Mouse (Mus musculus) cerebellum, adult 2 months (tissue): Measurements from ENCODE around the gene Slc6a1. TPM values are rescaled to one million over a fixed set of nuclear protein-coding genes. Genes with fewer than 3 reads are reported as not detected.
"Not testable (repeated sequence)": the region's sequence is repeated elsewhere in the genome, so short reads cannot be mapped to it uniquely, and the experiment has no call there.

Experiments
- DNase-seq, 2 experiments: peaks; one replicate each; pipeline ENCODE4 v3.0.0; 2021
- H3K27ac ChIP-seq: fragments of 200-500 bp; 2 replicates; pipeline ENCODE4 v1.5.1; 2012; ENCODE audit warnings: low read length, control low read depth, inconsistent platforms; ENCODE audit not compliant: insufficient read depth
- H3K27me3 ChIP-seq: fragments of 200-500 bp; 2 replicates; pipeline ENCODE4 v1.6.1; 2012; ENCODE audit warnings: inconsistent platforms, mild to moderate bottlenecking, low read length, moderate library complexity; ENCODE audit not compliant: control insufficient read depth, insufficient read depth
- H3K4me1 ChIP-seq: fragments of 200-500 bp; 2 replicates; pipeline ENCODE4 v1.6.1; 2011; ENCODE audit warnings: low read length; ENCODE audit not compliant: control insufficient read depth, insufficient read depth
- H3K4me3 ChIP-seq: fragments of 200-500 bp; replicated peaks from 2 replicates; pipeline ENCODE3; 2011; ENCODE audit warnings: mild to moderate bottlenecking, low read depth, low read length, control low read depth; ENCODE audit not compliant: insufficient read depth
- CTCF ChIP-seq: fragments of 200-500 bp; IDR thresholded peaks from 2 replicates; pipeline ENCODE4 v1.5.1; 2011; ENCODE audit warnings: low read depth, mild to moderate bottlenecking, control low read depth, low read length, moderate library complexity, borderline replicate concordance; ENCODE audit not compliant: insufficient read depth
- POLR2A ChIP-seq: fragments of 200-500 bp; IDR thresholded peaks from 2 replicates; pipeline ENCODE4 v1.6.1; 2011; ENCODE audit warnings: low read length, control low read depth, borderline replicate concordance; ENCODE audit not compliant: insufficient read depth
- WGBS: fragments of 180-500 bp; shearing (Covaris S2); methylation state at CpG from one replicate; pipeline ENCODE4 v1.1.7; 2018; 5-methylcytosine and 5-hydroxymethylcytosine counted together
- polyA plus RNA-seq: library from polyadenylated mRNA; depleted of rRNA; stranded (reverse); fragments of >200 nt; gene quantifications from 2 replicates; pipeline ENCODE4 v1.2.3, GENCODE M21; 2012

Slc6a1 gene
- polyA plus RNA-seq, 1 experiment: 483 TPM

DNA sequence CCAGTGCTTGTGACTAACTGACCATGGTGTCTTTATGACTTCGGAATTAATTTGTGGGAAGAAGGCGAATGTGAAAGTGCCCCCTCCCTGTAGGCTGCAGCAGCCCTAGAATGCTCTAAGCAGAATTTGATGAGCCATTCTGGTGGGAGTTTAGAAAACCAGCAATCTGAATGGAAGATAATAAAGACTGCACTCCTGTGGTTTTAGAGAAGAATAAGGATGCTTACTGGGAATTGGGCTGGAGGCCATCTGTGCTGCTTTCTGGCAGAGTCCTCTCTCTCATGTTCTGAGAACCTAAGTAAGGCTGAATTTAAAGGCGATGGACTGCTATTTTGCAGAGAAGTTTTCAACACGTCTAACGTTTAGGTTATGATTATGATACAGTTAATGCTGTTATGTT lies 42.4 kb downstream of the Slc6a1 start:
- Histone ChIP-seq H3K4me3 (no peak overlapping the region), H3K4me1 (no peaks in the 10 kb centered on the region), H3K27me3 (no peaks in the 10 kb centered on the region), H3K27ac (no peak overlapping the region)
- TF ChIP-seq CTCF (no peak), POLR2A (no peak)
- 76% methylated on average over 5 of the region's 5 CpGs for WGBS
- DNase-seq: no peak

DNA sequence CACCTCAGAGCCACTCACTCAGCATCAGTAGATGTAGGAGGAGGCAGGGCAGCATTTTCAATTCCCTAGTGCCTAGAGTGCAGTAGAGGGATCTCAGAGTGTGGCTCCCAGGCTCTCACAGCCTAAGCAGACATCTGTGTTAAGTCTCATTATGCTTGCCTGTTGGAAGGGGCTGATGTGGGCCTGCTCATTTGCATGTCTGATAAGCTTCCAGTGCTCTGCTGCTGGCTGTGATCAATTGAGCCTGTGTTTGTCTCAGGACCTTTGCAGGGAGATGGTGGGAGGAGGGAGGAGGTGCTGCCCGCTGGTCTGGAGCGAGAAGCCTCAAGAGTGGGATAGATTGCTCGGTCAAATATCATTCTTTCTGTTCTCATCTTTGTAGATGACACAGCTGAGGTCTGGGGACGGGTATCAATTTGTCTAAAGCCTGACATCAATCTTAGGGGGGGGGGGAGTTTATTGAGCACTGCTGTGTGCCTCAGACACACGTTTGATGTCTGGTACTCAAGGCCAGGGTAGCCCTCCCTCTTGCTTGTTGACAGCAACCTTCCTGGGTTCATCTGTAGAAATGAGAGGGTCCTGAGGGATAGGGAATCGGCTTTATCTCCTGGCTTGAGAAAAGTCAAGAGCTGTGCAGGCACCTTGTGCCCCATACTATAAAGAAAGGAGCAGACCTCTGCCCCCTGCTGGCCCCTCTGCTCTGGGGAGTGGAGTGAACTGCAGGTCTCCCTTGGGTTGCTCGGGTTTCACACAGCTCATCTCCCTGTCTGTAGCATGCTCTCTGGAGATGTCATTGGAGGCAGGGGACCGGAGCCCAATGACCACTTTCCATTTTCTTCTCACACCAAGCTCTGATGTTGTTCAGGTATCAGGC lies 47.4 kb downstream of the Slc6a1 start:
- 69% methylated on average over 8 of the region's 8 CpGs for WGBS
- DNase-seq: no peak
- Histone ChIP-seq H3K27me3 (no peaks in the 10 kb centered on the region), H3K27ac (no peak overlapping the region), H3K4me3 (no peak overlapping the region), H3K4me1 (peaks cover 4% of the 10 kb centered on the region; the same call in 1 of the 2 replicates)
- TF ChIP-seq CTCF (no peak), POLR2A (no peak)

DNA sequence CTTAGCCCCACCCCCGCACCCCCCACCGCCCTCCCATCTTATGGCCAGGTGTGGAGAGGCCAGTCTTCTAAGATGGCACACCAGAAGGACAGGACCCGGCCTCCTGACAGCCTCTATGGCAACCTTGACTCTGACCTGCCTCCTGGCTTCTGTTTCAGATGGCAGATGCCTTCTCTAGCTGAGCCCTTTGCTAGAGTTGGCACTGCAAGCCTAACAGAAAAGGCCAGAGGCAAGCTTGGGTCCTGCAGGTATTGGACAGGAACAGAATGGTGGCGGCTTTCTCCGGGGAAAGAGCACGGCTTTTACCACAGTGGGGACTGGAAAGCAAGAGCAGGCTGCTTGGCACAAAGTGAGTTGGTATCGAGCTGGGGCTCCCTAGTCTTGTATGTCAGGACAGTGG lies 49.5 kb downstream of the Slc6a1 start:
- 29% methylated on average over 7 of the region's 7 CpGs for WGBS
- H3K4me3 ChIP-seq: no peak overlapping the region
- H3K4me1 ChIP-seq: peaks cover 4% of the 10 kb centered on the region; the same call in 1 of the 2 replicates
- no peak for TF ChIP-seq POLR2A
- no peak for TF ChIP-seq CTCF
- peak in 1 of 2 experiments; percentile 14 for DNase-seq
- no peaks in the 10 kb centered on the region for H3K27me3 ChIP-seq
- H3K27ac ChIP-seq: no peak overlapping the region

DNA sequence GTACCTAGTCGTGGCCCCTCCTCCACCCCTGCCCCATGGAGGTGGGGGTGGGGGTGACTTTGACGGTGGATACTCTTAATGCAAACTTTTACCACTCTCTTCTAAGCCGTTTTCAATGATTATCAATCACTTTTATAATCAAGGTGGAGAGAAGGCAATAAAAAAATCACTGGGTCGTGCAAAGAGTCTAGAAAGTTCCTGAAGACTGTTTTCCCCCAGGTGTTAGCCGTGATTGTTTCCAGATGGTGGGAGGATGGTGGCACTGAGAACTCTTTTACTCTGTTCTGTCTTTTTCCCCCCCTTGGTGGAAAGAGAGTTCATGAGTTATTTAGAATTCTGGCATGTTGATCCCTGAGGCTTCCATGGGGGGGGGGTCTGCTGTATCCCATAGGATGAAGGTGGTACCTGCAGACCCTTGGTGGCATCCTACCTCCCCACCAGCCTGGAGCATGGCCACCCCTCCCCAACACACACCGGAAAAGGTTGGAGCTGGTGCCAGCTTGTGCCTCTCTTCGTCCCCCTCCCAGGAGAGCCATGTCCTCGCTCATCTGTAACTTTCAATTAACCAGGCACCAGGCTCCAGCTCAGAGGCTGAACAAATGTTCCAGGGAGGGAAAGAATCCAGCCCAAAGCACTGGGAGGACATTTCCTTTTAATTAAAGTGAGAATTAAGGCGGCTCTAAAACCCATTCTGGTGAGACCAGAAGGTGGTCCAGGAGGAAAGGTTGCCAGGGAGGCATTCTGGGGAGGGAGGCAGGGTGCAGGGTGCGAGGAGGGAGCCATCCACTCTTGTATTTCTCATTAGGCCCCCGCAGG lies 53.9 kb downstream of the Slc6a1 start:
- no peak for TF ChIP-seq CTCF
- H3K27me3 ChIP-seq: no peaks in the 10 kb centered on the region
- DNase-seq: no peak
- WGBS: 54% methylated on average over 11 of the region's 11 CpGs
- no peak overlapping the region for H3K4me3 ChIP-seq
- no peak overlapping the region for H3K27ac ChIP-seq
- peaks cover 4% of the 10 kb centered on the region; the same call in 1 of the 2 replicates for H3K4me1 ChIP-seq

DNA sequence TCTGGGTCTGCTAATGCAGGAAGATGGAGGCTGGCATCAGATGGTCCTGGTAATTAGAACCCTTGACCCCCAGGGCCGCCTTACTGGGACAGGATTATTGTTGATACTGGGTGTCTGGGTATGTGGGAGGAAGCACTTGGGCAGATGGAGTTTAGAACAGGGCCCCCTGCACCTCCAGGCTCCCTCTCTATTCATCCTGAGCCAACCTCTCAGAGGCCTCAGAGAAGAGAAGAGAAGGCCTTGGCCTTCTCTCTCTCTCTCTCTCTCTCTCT lies 54.4 kb downstream of the Slc6a1 start:
- 53% methylated on average over 1 of the region's 1 CpGs for WGBS
- Histone ChIP-seq H3K27ac (no peak overlapping the region), H3K4me1 (peaks cover 4% of the 10 kb centered on the region; the same call in 1 of the 2 replicates), H3K4me3 (no peak overlapping the region), H3K27me3 (no peaks in the 10 kb centered on the region)
- no peak for TF ChIP-seq CTCF
- no peak for TF ChIP-seq POLR2A
- no peak for DNase-seq

DNA sequence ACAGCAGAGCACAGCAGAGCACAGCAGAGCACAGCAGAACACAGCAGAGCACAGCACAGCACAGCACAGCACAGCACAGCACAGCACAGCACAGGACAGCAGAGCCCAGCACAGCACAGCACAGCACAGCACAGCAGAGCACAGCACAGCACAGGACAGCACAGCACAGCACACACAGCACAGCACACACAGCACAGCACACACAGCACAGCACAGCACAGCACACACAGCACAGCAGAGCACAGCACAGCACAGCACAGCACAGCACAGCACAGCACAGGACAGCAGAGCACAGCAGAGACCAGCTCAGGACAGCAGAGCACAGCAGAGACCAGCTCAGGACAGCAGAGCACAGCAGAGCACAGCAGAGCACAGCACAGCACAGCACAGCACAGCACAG lies 58.9 kb downstream of the Slc6a1 start:
- not testable (repeated sequence) for H3K4me3 ChIP-seq, H3K27me3 ChIP-seq, DNase-seq, H3K4me1 ChIP-seq, H3K27ac ChIP-seq

DNA sequence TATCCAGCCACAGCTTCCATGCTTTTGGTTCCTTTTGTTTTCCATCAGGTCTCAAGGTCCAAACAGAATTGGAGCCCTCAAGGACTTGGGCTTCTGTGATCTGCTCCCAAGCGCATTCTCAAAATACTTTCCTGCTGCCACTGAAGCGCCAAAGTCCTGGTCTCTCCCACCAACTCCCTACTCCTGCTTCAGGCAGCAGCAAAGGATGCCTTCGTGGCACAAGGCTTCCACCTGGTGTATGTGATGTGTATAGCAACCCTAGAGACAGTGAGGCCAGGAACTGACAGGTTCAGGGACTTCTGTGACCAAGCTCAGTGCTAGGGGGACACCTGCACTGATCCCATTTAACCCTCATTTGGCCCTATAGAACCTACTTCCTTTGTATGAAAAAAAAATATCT lies 61.3 kb downstream of the Slc6a1 start:
- WGBS: 16% methylated on average over 3 of the region's 3 CpGs

DNA sequence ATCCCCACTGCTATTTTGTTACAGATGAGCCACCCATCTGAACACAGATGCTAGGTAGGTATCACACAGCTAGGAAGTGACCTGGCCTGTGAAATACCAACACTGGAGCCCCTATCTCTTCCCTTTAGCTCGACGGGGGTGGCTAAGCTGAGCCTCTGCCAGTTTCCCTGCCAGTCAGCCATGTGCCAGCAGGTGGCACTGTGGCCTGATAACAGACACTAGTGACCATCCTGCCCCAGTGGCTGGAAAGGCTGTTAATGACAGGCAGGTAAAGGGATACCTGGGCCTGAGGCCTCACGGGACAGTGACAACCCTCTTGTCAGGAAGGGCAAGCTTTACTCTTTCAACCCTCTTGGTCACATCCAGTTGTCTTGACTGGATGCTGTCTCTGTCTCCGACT lies 62.7 kb downstream of the Slc6a1 start:
- WGBS: 38% methylated on average over 4 of the region's 4 CpGs
- TF ChIP-seq CTCF (peak; percentile 86), POLR2A (no peak)
- no peak overlapping the region for H3K4me3 ChIP-seq
- peak; percentile 28 to 55 for DNase-seq
- no peak overlapping the region for H3K27ac ChIP-seq
- H3K27me3 ChIP-seq: no peaks in the 10 kb centered on the region
- H3K4me1 ChIP-seq: no peaks in the 10 kb centered on the region

More for the DNA sequence above, 61.3 kb downstream of the Slc6a1 start:
- peak; percentile 89 for TF ChIP-seq CTCF
- no peak for TF ChIP-seq POLR2A
- no peak overlapping the region for H3K27ac ChIP-seq
- H3K27me3 ChIP-seq: no peaks in the 10 kb centered on the region
- H3K4me3 ChIP-seq: no peak overlapping the region
- H3K4me1 ChIP-seq: no peaks in the 10 kb centered on the region
- peak; percentile 22 to 47 for DNase-seq
